Mouse (Mus musculus): ENCODE measurements around the gene Tfrc.

GRCm38 (mm10) chr16:32656321-32656720, 47.6 kb downstream of the Tfrc start:
- TF ChIP-seq CTCF (IDR thresholded peaks at IDR 0.05; ENCODE audit: low read depth, low read length) (no peak), GATA1 (IDR thresholded peaks at IDR 0.05; ENCODE audit: borderline replicate concordance, low read length) (no peak)
